Mouse (Mus musculus): Measurements from ENCODE around the gene Ppcs. TPM values are rescaled to one million over a fixed set of nuclear protein-coding genes. Genes with fewer than 3 reads are reported as not detected.

Ppcs gene
- polyA plus RNA-seq (2014; fragmentation: Illumina TruSeq; extraction: RNeasy Lipid Tissue Mini Kit (QIAGEN cat#74804); ENCODE audit: low read depth, low replicate concordance), result 9.9 TPM

GRCm38 (mm10) chr4:119422294-119422964 lies at the start of gene Ppcs, which contains the start of gene Zmynd12:
TSS of gene Ppcs (minus strand) at chr4:119422420.
TSS of gene Zmynd12 (plus strand) at chr4:119422814.

GRCm38 (mm10) chr4:119415072-119415753 lies 7.0 kb downstream of the Ppcs start, which contains the start of gene Ccdc30:
TSS of gene Ccdc30 (minus strand) at chr4:119415521.

Other genes starting within 250 kb of the Ppcs start
- gene Zfp691, start 248.2 kb downstream of the Ppcs start, polyA plus RNA-seq (2014; fragmentation: Illumina TruSeq; extraction: RNeasy Lipid Tissue Mini Kit (QIAGEN cat#74804); ENCODE audit: low read depth, low replicate concordance), result 16.1 TPM
- gene Ermap, start 232.4 kb downstream of the Ppcs start, polyA plus RNA-seq (2014; fragmentation: Illumina TruSeq; extraction: RNeasy Lipid Tissue Mini Kit (QIAGEN cat#74804); ENCODE audit: low read depth, low replicate concordance), result not detected
- 29.8 TPM for gene Svbp, start 227.1 kb downstream of the Ppcs start, polyA plus RNA-seq (2014; fragmentation: Illumina TruSeq; extraction: RNeasy Lipid Tissue Mini Kit (QIAGEN cat#74804); ENCODE audit: low read depth, low replicate concordance)
- gene Tmem269, start 204.2 kb downstream of the Ppcs start, polyA plus RNA-seq (2014; fragmentation: Illumina TruSeq; extraction: RNeasy Lipid Tissue Mini Kit (QIAGEN cat#74804); ENCODE audit: low read depth, low replicate concordance), result not detected
- gene AU022252, start 189.7 kb downstream of the Ppcs start, polyA plus RNA-seq (2014; fragmentation: Illumina TruSeq; extraction: RNeasy Lipid Tissue Mini Kit (QIAGEN cat#74804); ENCODE audit: low read depth, low replicate concordance), result 11.2 TPM
- gene P3h1, start 189.5 kb downstream of the Ppcs start, polyA plus RNA-seq (2014; fragmentation: Illumina TruSeq; extraction: RNeasy Lipid Tissue Mini Kit (QIAGEN cat#74804); ENCODE audit: low read depth, low replicate concordance), result 11.7 TPM
- gene Cldn19, start 167.0 kb downstream of the Ppcs start, polyA plus RNA-seq (2014; fragmentation: Illumina TruSeq; extraction: RNeasy Lipid Tissue Mini Kit (QIAGEN cat#74804); ENCODE audit: low read depth, low replicate concordance), result not detected
- 947 TPM for gene Ybx1, start 127.8 kb downstream of the Ppcs start, polyA plus RNA-seq (2014; fragmentation: Illumina TruSeq; extraction: RNeasy Lipid Tissue Mini Kit (QIAGEN cat#74804); ENCODE audit: low read depth, low replicate concordance)
- 13.4 TPM for gene Ppih, start 101.9 kb downstream of the Ppcs start, polyA plus RNA-seq (2014; fragmentation: Illumina TruSeq; extraction: RNeasy Lipid Tissue Mini Kit (QIAGEN cat#74804); ENCODE audit: low read depth, low replicate concordance)
- not detected for gene Ccdc30, start 6.9 kb downstream of the Ppcs start, polyA plus RNA-seq (2014; fragmentation: Illumina TruSeq; extraction: RNeasy Lipid Tissue Mini Kit (QIAGEN cat#74804); ENCODE audit: low read depth, low replicate concordance)
- not detected for gene Zmynd12, start 394 bp upstream of the Ppcs start, polyA plus RNA-seq (2014; fragmentation: Illumina TruSeq; extraction: RNeasy Lipid Tissue Mini Kit (QIAGEN cat#74804); ENCODE audit: low read depth, low replicate concordance)
- 1.2 TPM for gene Rimkla, start 70.2 kb upstream of the Ppcs start, polyA plus RNA-seq (2014; fragmentation: Illumina TruSeq; extraction: RNeasy Lipid Tissue Mini Kit (QIAGEN cat#74804); ENCODE audit: low read depth, low replicate concordance)
- gene Foxj3, start 114.6 kb upstream of the Ppcs start, polyA plus RNA-seq (2014; fragmentation: Illumina TruSeq; extraction: RNeasy Lipid Tissue Mini Kit (QIAGEN cat#74804); ENCODE audit: low read depth, low replicate concordance), result 19.0 TPM
- gene Frg2f1, start 117.1 kb upstream of the Ppcs start, polyA plus RNA-seq (2014; fragmentation: Illumina TruSeq; extraction: RNeasy Lipid Tissue Mini Kit (QIAGEN cat#74804); ENCODE audit: low read depth, low replicate concordance), result 5.9 TPM
- not detected for gene Guca2a, start 215.3 kb upstream of the Ppcs start, polyA plus RNA-seq (2014; fragmentation: Illumina TruSeq; extraction: RNeasy Lipid Tissue Mini Kit (QIAGEN cat#74804); ENCODE audit: low read depth, low replicate concordance)
- not detected for gene Guca2b, start 236.5 kb upstream of the Ppcs start, polyA plus RNA-seq (2014; fragmentation: Illumina TruSeq; extraction: RNeasy Lipid Tissue Mini Kit (QIAGEN cat#74804); ENCODE audit: low read depth, low replicate concordance)